Mouse (Mus musculus) layer of hippocampus, adult 9-10 months (tissue): ENCODE results near the gene Acer3.
A peak's percentile ranks its signal among the peaks of the same experiment; 100 is the strongest.

Experiments used
- DNase-seq: peaks from one replicate; pipeline ENCODE4 v3.0.0; 2022; ENCODE audit warnings: low spot score

Gene Acer3

GRCm38 (mm10) chr7:98332678-98333397 lies 11.8 kb upstream of the Acer3 start:
- DNase-seq: no peak

- DNase-seq: no peak
Measured at GRCm38 (mm10) chr7:98331932-98332331, 10.9 kb upstream of the Acer3 start.

- DNase-seq: no peak
Measured at GRCm38 (mm10) chr7:98330375-98331002, 9.5 kb upstream of the Acer3 start.

- no peak for DNase-seq
Measured at GRCm38 (mm10) chr7:98329651-98330374, 8.8 kb upstream of the Acer3 start.

GRCm38 (mm10) chr7:98328311-98328710 lies 7.3 kb upstream of the Acer3 start:
- DNase-seq: no peak

- no peak for DNase-seq
Measured at GRCm38 (mm10) chr7:98326051-98326450, 5.0 kb upstream of the Acer3 start.

GRCm38 (mm10) chr7:98324228-98324627 lies 3.2 kb upstream of the Acer3 start:
- DNase-seq: no peak

- DNase-seq: no peak
Measured at GRCm38 (mm10) chr7:98323288-98324019, 2.4 kb upstream of the Acer3 start.

GRCm38 (mm10) chr7:98322415-98322814 lies 1.4 kb upstream of the Acer3 start:
- DNase-seq: peak; percentile 46

GRCm38 (mm10) chr7:98320006-98320556 lies 927 bp downstream of the Acer3 start:
- DNase-seq: no peak

GRCm38 (mm10) chr7:98316568-98316967 lies 4.4 kb downstream of the Acer3 start:
- no peak for DNase-seq

- no peak for DNase-seq
Measured at GRCm38 (mm10) chr7:98315087-98315486, 5.9 kb downstream of the Acer3 start.

- DNase-seq: no peak
Measured at GRCm38 (mm10) chr7:98312185-98312920, 8.7 kb downstream of the Acer3 start.

- no peak for DNase-seq
Measured at GRCm38 (mm10) chr7:98310266-98310665, 10.7 kb downstream of the Acer3 start.

GRCm38 (mm10) chr7:98309219-98310030 lies 11.6 kb downstream of the Acer3 start:
- peak; percentile 71 for DNase-seq

GRCm38 (mm10) chr7:98308607-98309218 lies 12.3 kb downstream of the Acer3 start:
- no peak for DNase-seq

- no peak for DNase-seq
Measured at GRCm38 (mm10) chr7:98307921-98308606, 12.9 kb downstream of the Acer3 start.

GRCm38 (mm10) chr7:98307411-98307810 lies 13.6 kb downstream of the Acer3 start:
- DNase-seq: no peak

GRCm38 (mm10) chr7:98292901-98293300 lies 28.1 kb downstream of the Acer3 start:
- no peak for DNase-seq
